Mouse (Mus musculus) urinary bladder, adult 18-20 months (tissue): ENCODE results near the gene Ccdc85b.
"Not testable (repeated sequence)": the region's sequence is repeated elsewhere in the genome, so short reads cannot be mapped to it uniquely, and the experiment has no call there.

Experiments
- DNase-seq, 2 experiments: peaks; one replicate each; pipeline ENCODE4 v3.0.0; 2022; ENCODE audit warnings: low spot score in 2 of 2, mixed read lengths in 2 of 2

Ccdc85b gene

DNA sequence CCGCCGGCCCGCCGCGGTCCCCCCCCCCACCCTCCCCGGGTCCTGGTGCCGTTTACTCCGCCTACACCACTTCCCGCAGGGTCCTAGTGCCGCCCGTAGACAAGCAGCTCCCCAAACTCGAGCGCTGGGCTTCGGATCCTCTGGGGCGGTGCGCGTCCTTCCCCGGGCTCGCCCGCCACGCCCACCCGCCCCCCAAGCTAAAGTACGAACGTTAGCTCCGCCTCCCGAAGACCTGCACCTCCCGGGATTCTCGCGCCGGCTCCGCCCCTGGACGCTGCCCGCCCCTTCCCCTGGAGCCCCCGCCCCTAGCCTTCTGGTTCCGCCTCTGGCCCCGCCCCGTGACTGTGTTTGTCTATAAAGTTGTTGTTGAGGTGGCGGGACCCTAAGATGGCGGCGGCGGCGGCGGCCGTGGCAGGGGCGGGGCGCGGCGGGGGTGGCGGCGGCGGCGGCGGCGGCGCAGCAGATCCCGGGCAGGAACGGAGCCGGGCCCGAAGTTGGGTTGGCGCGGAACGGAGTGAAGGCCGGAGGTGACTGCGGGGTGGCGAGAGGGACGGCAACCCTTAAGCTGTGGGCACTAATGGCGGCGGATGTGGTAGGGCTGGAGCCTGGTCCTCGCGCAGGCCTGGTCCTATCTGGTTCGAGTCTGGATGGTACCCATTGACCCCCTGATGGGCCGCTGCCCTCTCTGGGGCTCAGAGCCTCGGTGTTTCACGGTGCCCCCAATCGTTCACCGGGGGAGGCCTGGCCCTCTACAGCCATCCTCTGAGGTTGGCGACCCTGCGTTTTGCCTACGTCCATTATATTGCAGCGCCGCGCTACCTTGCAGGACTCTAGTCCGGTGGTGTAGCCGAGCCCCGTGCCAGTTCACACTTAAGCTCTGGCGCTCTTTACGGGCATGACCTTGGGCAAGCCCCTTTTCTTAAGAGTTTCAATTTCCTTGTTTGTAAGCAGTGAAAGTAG lies 32.6 kb downstream of the Ccdc85b start, which contains the start of the genes Drap1 and AI837181:
Gene Drap1 (minus strand): TSS at position 198 of the 960 bp plus-strand sequence.
Gene AI837181 (plus strand): TSS at position 363 of the 960 bp plus-strand sequence.
- DNase-seq = peak; percentile 88 to 90

DNA sequence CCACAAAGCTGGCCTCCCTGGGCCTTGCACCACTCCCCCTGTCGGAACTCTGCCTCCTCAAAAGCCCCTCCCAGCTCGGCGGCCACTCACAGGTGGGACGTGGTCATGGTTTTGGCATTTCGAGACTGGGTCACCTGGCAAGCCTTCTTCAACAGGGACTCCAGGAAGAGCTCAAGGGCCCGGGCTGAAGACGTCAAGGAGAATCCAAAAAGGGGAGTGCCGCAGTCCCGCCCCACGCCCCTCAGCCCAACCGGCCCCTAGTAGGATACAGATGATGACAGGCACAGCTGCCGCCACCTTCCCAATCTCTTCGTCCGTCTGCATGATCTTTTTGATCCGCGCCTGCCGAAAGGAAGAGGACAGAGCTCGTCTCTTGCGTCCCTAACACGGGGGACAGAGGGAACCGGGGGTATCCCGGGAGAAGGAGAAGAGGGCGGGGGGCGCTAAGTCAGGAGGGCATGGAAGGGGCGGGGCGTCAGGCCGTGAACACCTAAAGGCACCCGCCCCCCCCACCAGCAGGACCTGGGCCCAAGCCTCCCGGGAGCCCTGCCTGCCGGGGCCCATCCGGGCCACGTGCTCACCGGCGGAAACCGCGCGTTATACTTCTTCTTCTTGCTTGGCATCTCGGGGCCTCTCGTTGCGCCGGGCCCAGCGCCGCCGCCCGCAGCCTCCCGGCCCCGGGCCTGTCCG lies 33.5 kb downstream of the Ccdc85b start:
- peak; percentile 63 to 80 for DNase-seq

DNA sequence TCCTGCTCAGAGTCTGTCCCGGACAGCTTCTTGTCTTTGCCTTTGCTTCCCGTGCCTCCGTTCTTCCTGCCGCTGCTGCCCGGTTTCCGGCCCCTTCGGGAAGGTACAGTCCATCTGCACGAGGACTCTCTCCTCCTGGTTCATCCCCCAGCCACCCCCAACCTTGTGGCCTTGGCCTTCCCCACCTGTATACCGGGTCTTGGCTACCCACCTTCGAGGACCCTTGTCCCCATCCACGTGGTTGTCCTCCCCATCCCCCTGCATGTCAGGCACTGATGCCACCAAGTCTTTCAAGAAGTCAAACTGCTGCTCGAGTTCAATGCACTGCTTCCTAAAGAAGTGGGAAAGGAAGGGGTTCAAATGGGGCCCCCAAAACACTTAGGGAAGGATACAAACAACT lies 34.1 kb downstream of the Ccdc85b start:
- DNase-seq = no peak

DNA sequence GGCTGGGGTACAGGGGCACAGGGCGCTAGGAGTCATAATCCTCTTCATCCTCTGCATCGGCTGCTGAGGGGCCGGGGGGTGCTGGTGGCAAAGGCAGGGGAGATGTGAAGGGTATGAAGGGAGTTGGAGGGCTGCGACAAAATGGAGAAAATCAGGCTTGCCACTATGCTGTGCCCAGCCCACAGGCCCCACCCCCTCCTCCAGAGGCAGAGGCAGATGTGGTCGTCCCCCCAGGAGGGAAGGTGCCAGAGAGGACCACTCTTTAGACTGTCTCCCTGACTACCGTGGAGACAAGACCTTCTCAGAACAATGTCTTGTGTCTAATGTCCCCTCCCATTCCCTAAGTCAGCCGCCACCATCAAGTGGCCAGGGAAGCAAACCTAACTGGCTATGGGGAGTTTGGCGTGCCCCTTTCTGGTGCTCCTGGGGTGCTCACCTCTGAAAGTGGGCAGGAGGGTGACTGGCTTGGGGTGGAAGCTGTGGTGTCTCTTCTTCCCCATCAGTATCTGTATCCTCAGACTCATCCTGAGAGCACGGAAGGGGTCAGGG lies 34.7 kb downstream of the Ccdc85b start:
- no peak for DNase-seq

DNA sequence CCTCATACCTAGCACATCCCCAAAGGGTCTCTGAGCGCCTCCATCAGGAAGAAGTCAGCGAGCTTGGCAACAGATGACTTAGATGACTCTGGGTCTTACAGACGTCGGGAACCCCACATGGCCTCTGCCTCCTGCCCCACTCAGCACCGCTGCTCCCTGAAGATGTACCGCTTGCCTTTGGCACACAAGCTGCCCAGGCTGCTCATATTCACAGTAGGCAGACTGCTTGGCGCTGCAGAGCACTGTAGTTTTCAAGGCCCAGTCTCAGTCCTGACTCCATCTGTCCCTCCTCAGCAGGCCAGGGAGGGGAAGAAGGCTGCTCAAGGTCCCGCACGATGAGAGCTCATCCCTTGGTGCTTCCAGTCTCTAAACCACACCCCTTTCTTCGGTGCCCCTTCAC lies 35.4 kb downstream of the Ccdc85b start:
- no peak for DNase-seq

DNA sequence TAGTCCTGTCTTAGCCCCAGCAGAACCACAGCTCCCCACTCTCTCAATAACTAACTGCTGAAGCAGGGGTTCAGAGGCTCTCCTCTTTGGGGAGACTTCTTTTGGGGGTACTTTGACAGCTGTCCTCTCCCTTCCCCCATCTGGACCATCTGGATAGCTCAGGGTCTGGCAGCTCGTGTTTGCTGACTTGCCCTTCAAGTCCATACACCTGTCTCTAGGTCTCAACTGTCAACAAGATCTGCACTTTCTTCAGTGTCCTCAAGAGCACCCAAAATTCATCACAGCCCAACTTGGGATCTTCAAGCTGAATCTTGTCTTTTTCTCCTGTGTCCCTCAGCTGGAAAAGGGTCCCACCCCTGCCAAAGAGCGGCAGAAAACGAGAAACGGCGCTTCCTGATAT lies 35.9 kb downstream of the Ccdc85b start:
- DNase-seq = no peak

DNA sequence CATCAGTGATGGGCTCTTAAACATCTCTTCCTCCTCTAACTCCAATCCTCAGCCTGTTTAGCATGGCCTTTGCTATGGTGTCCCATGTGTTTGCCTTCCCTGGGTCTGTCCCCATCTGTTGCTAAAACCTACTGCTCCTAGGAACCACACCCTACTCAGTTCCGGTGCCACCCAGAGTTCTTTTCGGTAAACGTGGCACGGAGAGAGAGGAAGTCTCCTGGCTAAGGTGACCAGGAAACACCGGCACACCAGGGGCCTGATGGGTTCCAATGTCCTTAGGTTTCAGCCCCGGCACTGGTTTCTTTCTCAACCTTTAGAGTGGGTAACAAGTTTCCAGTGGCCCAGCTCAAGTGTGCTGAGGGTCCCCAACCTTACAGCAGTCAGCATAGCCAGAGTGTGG lies 37.1 kb downstream of the Ccdc85b start:
- DNase-seq = no peak

DNA sequence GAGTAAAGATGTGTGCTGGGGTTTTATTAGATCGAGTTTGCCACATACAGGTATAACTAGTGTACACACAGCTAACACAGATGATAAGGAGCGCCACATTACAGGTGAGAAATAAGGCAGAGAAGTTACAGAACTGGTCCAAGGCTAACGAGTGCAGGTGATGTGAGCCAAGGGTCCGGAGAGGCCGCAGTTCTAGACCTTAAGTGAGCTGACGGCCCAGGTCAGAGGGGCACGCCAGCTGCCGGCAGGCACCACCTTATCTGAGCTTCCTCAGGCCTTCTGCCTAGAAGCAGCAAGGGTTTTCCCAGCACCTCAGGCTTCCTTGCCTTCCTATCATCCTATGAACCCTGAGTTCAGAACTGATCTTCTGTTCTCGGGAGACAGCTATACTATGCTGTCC lies 38.1 kb downstream of the Ccdc85b start:
- no peak for DNase-seq

DNA sequence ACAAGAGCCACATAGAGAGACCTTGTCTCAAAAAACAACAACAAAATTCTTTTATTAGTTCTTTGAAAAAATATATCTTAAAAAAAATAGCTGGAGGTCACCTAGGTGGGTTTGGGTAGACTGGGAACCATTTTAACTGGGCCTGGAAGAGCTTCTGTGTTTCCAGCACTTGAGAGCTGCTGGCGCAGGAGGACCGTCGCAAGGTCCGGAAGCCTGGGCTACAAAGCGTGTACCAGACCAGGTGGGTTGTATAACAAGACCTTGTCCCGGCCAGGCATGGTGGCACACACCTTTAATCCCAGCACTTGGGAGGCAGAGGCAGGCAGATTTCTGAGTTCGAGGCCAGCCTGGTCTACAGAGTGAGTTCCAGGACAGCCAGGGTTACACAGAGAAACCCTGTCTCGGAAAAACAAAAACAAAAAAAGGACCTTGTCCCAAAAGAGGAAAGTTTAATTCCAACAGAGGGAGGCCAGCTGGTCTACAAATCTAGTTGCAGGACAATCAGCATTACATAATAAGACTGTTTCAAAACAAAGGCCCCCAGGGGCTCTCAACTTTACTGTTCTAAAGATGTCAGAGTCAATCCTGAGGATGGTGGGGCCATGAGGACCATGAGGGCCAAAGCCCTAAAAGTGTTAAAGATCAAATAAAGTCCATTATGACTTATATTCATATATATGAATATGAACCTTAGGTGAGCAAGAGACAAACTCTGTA lies 38.8 kb downstream of the Ccdc85b start:
- DNase-seq = no peak

DNA sequence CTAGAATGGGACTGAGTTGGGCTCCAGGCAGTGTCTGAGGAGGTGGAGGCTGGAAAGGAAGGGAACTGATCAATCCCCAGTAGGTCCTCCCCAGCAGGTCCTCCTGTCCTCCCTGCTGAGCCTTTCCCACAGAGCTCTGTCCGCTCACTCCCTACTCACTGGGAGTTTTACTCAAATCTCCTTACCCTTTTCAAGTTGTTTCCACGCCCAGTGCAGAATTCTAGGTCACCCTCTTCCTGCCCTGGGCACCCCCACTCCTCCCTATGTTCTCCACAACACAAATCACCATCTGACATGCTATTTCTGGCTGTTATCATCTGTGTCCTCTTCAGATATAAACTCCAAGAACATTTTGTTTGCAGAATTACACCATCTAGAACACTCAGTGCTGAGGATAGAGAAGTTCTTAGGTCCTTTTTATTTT lies 43.1 kb downstream of the Ccdc85b start:
- peak in 1 of 2 experiments; percentile 41 for DNase-seq

DNA sequence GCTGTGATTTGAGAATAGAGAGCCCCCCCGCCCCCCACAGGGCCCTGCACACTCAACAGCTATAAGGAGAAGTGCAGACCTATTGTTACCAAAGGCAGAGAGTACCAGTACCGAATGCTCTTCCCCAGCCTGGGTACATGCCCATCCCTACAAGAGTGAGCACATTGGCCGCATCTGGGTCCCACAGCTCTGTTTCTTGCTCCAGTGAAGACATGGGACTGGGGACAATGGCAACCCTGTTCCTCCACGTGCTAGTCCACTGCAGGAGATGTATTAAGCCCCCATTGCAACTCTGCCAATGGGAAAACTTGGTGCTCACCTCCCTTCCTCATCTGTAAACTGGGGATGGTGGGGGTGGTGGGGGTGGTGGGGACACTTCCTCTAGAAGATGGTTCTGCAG lies 43.9 kb downstream of the Ccdc85b start:
- no peak for DNase-seq

DNA sequence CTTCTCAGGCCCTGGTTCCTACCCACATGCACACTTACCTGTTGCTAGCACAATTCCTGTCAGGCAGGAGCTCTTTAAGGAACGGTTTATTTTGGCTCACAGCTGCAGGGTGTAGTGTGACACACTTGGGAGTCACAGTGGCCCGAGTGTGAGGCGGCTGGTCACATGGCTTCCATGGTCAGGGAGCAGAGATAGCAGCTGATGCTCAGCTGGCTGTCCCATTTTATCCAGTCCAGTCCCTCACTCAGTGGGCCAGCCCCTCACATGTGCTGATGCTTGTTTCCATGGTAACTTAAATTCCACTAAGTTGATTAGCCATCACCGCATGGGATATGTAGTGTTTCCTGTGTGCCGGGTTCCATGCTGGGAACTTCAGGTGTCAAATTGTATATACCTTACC lies 45.7 kb downstream of the Ccdc85b start:
- no peak for DNase-seq

DNA sequence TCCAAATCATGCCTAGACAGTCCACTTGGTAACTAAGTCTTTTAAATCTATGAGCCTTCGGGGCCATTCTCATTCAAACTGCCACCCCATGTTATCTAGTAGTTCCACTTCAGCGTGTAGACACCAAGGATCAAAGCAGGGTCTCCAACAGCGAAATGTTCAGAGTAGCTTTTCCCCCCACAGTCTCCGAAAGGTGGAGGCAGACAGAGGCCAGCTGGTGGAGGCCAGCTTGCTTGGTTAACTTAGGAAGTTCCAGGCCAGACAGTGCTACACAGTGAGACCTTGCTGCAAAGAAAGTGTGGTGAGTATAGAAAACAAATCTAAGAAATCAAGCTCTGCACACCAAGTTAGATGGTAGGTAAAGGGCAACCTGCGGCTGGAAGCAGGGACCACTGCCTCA lies 47.1 kb downstream of the Ccdc85b start:
- DNase-seq = no peak

DNA sequence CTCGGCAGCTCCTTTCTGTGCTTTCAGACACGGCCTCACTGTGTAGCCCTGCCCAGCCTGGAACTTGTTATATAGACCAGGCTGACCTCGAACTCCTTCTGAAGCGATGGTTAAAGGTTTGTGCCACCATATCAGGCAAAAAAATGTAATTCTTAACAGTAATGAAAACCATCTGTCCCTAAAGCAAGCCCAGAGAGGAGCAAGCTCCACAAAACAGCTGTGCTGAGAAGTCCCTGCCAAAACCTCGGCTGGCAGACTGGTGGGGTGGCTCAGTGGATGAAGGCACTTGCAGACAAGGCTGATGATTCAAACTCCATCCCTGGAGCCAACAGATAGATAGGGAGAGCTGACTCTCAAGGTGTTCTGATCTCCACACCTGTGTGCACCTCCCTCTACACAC lies 48.6 kb downstream of the Ccdc85b start:
- DNase-seq = no peak

DNA sequence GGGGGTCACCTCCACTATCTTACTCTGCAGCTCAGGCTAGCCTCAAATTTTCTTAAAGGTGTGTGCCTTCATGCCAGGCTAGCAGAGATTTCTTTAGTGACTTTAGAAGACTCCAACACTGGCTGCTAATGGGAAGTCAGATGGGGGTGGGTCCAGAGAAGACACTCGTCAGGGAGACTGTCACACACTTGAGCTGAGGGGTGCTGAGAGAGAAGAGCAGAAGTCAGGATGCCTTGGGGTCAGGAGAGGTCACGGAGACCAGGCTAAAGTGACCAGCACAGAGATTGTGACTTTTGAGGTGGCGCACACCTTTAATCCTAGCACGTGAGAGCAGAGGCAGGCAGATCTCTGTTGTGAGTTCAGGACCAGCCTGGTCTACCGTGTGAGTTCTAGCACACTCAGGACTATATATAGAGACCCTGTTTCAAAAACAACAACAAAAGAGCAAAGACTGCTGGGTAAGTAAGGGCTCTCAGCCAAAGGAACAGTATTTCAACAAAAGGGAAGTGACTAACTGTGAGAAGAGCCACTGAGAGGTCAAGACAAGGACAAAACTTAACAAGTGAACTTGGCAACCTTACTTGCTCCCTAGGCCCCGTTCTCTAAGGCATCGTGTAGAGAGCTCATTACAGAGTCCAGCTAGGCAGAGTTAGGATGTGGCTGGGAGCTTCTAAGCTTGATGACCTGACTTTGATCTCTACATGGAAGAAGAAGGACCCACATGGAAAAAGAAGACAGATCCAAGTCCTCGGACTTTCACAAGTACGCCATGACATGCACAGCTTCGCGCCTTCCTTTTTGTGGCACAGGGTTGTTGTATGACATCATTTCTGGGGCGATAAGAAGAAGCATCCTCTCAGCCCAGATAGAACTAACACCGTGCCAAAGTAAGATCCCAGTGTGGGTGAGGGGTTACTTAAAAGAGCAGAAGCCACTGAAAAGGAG lies 49.4 kb downstream of the Ccdc85b start:
- no peak for DNase-seq

DNA sequence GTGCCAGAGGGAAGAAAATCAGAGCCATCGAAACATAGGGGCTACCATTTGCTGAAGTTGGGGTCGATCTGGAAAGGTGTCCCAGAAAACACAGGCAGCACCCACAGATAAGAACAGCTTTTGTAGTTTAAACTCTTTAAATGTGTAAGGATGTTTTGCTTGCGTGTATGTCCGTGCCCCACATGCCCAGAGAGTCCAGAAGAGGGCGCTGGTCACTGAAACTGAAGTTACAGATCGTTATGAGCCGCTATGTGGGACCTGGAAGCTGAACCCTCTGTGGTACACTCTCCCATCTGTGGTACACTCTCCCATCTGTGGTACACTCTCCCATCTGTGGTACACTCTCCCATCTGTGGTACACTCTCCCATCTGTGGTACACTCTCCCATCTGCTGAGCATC lies 50.6 kb downstream of the Ccdc85b start:
- no peak for DNase-seq

DNA sequence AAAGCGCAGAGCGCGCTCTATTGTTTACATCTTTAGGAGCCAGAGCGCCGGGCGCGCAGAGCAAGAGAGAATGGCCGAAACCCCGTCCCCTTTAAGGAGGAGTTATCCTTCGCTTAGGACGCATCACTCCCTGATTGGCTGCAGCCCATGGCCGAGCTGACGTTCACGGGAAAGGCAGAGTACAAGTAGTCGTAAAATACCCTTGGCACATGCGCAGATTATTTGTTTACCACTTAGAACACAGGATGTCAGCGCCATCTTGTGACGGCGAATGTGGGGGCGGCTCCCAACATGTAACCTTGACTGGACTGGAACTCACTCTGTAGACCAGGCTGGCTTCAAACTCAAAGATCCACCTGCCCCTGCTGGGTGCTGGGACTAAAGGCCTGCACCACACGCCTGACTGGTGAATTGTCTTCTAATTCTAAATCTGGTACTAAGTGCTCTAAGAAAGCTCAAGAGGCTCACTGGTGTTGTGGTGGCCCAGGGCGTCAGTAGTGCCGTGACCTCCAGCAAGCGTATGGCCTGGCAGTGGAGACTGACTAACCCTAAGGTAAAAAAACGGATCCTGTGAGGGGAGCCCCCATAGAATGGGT lies 51.1 kb downstream of the Ccdc85b start:
- not testable (repeated sequence) for DNase-seq

DNA sequence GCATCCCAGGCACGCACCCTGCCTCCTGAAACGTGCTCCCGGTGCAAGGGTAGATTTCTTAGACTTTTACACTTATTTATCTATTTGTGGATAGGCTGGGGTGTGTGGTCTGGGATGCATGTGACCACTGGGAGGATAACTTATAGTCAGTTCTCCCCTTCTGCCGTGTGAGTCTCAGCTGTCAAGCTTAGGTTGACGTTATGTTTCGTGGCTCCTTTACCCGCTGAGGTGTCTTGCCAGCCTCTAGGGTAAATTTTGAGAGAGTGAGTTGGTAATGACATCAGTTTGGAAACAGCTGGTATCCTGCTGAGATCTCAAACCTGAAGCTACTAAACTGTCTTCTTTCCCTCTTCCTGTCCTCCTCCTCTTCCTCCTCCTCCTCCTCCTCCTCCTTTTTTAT lies 51.8 kb downstream of the Ccdc85b start:
- no peak for DNase-seq
